Mouse (Mus musculus): ENCODE measurements around the gene Gm11756. TPM values are rescaled to one million over a fixed set of nuclear protein-coding genes. Genes with fewer than 3 reads are reported as not detected.
"Not testable (repeated sequence)": the region's sequence is repeated elsewhere in the genome, so short reads cannot be mapped to it uniquely, and the experiment has no call there.

Gene Gm11756
- 0.08 TPM for polyA plus RNA-seq (2012; fragmentation: generic; extraction: Trizol)
- long read RNA-seq, experiment 1 = 0 reads
- long read RNA-seq, experiment 2 = 0 reads

DNA sequence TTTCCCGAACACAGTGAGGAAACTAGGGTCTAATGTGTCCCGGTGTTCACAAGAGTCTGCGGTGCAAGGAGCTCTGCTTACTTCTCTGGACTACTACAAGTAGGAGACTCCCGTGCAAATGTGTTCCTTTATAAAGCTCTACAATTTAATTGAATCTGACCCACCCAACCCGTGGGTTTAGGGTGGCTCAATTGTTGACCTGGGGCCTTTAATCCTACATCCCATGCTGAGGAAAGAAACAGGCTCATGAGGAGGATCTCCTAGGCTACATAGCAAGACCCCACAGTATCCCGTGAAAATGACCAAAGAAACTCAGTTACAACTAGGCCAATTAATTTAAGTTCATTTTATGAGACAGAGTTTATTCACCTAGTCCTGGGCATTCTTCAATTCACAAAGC lies at the start of gene Gm11756:
TSS of gene Gm11756 (minus strand) at position 101 of the 400 bp plus-strand sequence.
- not testable (repeated sequence) for H3K4me3 ChIP-seq (ENCODE audit: insufficient read depth, poor library complexity, severe bottlenecking); H3K36me3 ChIP-seq (ENCODE audit: control insufficient read depth, insufficient read depth); H3K79me2 ChIP-seq (ENCODE audit: control insufficient read depth, insufficient read depth); H3K79me3 ChIP-seq (ENCODE audit: low read depth); H3K27me3 ChIP-seq (ENCODE audit: control insufficient read depth, insufficient read depth, insufficient read length); H3ac ChIP-seq (ENCODE audit: control insufficient read depth, insufficient read length, low read depth)

DNA sequence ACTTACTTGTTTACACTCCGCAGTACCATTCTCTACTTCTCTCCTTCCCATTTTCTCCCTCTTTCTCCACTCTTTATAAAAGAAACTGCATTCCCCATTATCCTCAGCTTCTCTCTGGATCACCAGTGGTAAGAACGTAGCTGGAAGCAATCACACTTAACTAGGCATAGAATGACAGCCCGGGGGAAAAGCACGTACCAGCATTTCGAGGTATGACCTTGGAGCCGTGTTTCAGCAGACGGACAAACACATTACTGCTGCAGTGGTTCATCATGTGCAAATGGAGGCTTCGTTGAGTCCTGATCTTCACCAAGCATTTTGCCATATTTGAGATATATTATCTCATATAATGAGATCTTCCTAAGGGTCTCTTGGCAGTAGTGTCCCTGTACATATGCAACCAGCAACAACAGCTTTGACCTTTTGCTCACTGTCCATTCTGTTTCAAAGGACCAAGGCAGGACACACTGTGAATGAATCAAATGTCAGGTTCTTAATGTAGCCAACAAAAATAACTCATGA lies 29.9 kb upstream of the Gm11756 start, which contains the start of gene 2310002L09Rik:
TSS of gene 2310002L09Rik (minus strand) at position 472 of the 522 bp plus-strand sequence.
- Histone ChIP-seq H3K79me2 (ENCODE audit: control insufficient read depth, insufficient read depth) (no peaks in the 10 kb centered on the region), H3K27me3 (ENCODE audit: control insufficient read depth, insufficient read depth, insufficient read length) (no peaks in the 10 kb centered on the region), H3K4me3 (ENCODE audit: insufficient read depth, poor library complexity, severe bottlenecking) (no peak within 1 kb of the TSS), H3ac (ENCODE audit: control insufficient read depth, insufficient read length, low read depth) (no peak within 1 kb of the TSS), H3K36me3 (ENCODE audit: control insufficient read depth, insufficient read depth) (no peaks in the 10 kb centered on the region), H3K79me3 (ENCODE audit: low read depth) (no peaks in the 10 kb centered on the region)
- no peak for TF ChIP-seq MAX (IDR thresholded peaks at IDR 0.05)
- no peak for TF ChIP-seq CEBPB (IDR thresholded peaks at IDR 0.05; ENCODE audit: low read depth)
- TF ChIP-seq USF1 (IDR thresholded peaks at IDR 0.05; ENCODE audit: low read depth) = no peak
- TF ChIP-seq CTCF (IDR thresholded peaks at IDR 0.05; ENCODE audit: control insufficient read depth, insufficient read depth, insufficient read length) = no peak
- no peak for TF ChIP-seq FOSL1 (IDR thresholded peaks at IDR 0.05; ENCODE audit: insufficient read depth, low read length, poor library complexity, severe bottlenecking)
- TF ChIP-seq MYOG (IDR thresholded peaks at IDR 0.05; ENCODE audit: control insufficient read depth, extremely low read depth, insufficient read length) = no peak
- TF ChIP-seq MYOD1 (IDR thresholded peaks at IDR 0.05; ENCODE audit: control insufficient read depth, insufficient read length, low read depth) = no peak

DNA sequence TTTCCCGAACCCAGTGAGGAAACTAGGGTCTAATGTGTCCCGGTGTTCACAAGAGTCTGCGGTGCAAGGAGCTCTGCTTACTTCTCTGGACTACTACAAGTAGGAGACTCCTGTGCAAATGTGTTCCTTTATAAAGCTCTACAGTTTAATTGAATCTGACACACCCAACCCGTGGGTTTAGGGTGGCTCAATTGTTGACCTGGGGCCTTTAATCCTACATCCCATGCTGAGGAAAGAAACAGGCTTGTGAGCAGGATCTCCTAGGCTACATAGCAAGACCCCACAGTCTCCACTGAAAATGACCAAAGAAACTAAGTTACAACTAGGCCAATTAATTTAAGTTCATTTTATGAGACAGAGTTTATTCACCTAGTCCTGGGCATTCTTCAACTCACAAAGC lies 14.7 kb downstream of the Gm11756 start, which contains the start of gene Gm13871:
TSS of gene Gm13871 (minus strand) at position 101 of the 400 bp plus-strand sequence.
- H3ac ChIP-seq (ENCODE audit: control insufficient read depth, insufficient read length, low read depth); H3K27me3 ChIP-seq (ENCODE audit: control insufficient read depth, insufficient read depth, insufficient read length); H3K36me3 ChIP-seq (ENCODE audit: control insufficient read depth, insufficient read depth): not testable (repeated sequence)

DNA sequence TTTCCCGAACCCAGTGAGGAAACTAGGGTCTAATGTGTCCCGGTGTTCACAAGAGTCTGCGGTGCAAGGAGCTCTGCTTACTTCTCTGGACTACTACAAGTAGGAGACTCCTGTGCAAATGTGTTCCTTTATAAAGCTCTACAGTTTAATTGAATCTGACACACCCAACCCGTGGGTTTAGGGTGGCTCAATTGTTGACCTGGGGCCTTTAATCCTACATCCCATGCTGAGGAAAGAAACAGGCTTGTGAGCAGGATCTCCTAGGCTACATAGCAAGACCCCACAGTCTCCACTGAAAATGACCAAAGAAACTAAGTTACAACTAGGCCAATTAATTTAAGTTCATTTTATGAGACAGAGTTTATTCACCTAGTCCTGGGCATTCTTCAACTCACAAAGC lies 29.5 kb downstream of the Gm11756 start, which contains the start of gene Gm11757:
TSS of gene Gm11757 (minus strand) at position 101 of the 400 bp plus-strand sequence.
- not testable (repeated sequence) for H3K79me2 ChIP-seq (ENCODE audit: control insufficient read depth, insufficient read depth); H3K79me3 ChIP-seq (ENCODE audit: low read depth); H3K4me3 ChIP-seq (ENCODE audit: insufficient read depth, poor library complexity, severe bottlenecking); H3K36me3 ChIP-seq (ENCODE audit: control insufficient read depth, insufficient read depth); H3K27me3 ChIP-seq (ENCODE audit: control insufficient read depth, insufficient read depth, insufficient read length); H3ac ChIP-seq (ENCODE audit: control insufficient read depth, insufficient read length, low read depth)

More for the DNA sequence above, 14.7 kb downstream of the Gm11756 start, which contains the start of gene Gm13871:
- H3K79me2 ChIP-seq (ENCODE audit: control insufficient read depth, insufficient read depth); H3K4me3 ChIP-seq (ENCODE audit: insufficient read depth, poor library complexity, severe bottlenecking); H3K79me3 ChIP-seq (ENCODE audit: low read depth): not testable (repeated sequence)

DNA sequence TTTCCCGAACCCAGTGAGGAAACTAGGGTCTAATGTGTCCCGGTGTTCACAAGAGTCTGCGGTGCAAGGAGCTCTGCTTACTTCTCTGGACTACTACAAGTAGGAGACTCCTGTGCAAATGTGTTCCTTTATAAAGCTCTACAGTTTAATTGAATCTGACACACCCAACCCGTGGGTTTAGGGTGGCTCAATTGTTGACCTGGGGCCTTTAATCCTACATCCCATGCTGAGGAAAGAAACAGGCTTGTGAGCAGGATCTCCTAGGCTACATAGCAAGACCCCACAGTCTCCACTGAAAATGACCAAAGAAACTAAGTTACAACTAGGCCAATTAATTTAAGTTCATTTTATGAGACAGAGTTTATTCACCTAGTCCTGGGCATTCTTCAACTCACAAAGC lies 44.4 kb downstream of the Gm11756 start, which contains the start of gene Gm11758:
TSS of gene Gm11758 (minus strand) at position 101 of the 400 bp plus-strand sequence.
- not testable (repeated sequence) for H3K36me3 ChIP-seq (ENCODE audit: control insufficient read depth, insufficient read depth); H3K4me3 ChIP-seq (ENCODE audit: insufficient read depth, poor library complexity, severe bottlenecking); H3K27me3 ChIP-seq (ENCODE audit: control insufficient read depth, insufficient read depth, insufficient read length); H3ac ChIP-seq (ENCODE audit: control insufficient read depth, insufficient read length, low read depth); H3K79me2 ChIP-seq (ENCODE audit: control insufficient read depth, insufficient read depth); H3K79me3 ChIP-seq (ENCODE audit: low read depth)

Other genes with a start within 250 kb of the Gm11756 start
- gene Gm428, start 237.2 kb downstream of the Gm11756 start, polyA plus RNA-seq (2012; fragmentation: generic; extraction: Trizol) = not detected
- gene Rasef, start 129.8 kb downstream of the Gm11756 start, polyA plus RNA-seq (2012; fragmentation: generic; extraction: Trizol) = not detected
- not detected for gene Gm11758, start 44.5 kb downstream of the Gm11756 start, polyA plus RNA-seq (2012; fragmentation: generic; extraction: Trizol)
- not detected for gene Gm11757, start 29.6 kb downstream of the Gm11756 start, polyA plus RNA-seq (2012; fragmentation: generic; extraction: Trizol)
- not detected for gene Gm13871, start 14.8 kb downstream of the Gm11756 start, polyA plus RNA-seq (2012; fragmentation: generic; extraction: Trizol)
- gene 2310002L09Rik, start 30.1 kb upstream of the Gm11756 start, polyA plus RNA-seq (2012; fragmentation: generic; extraction: Trizol) = not detected
- not detected for gene Frmd3, start 92.7 kb upstream of the Gm11756 start, polyA plus RNA-seq (2012; fragmentation: generic; extraction: Trizol)

All from C2C12 (cell line).